Mouse (Mus musculus): ENCODE results near the gene Zfp316. TPM values are rescaled to one million over a fixed set of nuclear protein-coding genes. Genes with fewer than 3 reads are reported as not detected.

Gene Zfp316
- total and polyA plus RNA-seq, 2 experiments = 1.9 to 2.3 TPM

DNA sequence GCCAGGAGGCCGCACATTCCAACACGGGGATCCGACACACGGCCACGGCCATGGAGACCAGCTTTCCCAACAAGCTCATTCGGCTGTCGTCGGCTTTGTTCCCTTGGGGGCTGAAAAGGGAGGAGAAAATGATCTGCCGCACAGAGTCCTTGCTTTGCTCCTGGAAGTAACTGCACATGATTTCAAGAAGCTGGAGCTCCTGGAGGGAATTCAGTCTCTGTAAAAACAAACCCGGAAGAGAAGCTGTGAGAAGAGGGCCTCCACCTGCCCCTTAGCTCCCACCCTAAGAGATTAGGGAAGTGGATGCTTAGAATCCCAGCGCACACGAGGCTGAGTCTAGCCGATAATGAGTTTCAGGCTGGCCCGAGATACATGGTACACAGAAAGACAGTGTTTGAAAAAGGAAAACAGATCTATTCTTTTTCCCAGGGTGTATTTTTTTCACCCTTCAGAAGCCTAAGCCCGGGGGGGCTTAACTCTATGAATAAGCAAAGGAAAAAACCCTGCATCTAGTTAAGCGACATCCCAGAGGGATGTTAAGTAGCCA, 44.4 kb upstream of the Zfp316 start:
- peak overlapping the region; percentile 94; the same call in 1 of the 2 replicates for H3K27ac ChIP-seq (replicated peaks; ENCODE audit: insufficient read depth, low read depth, low read length)
- peaks cover 9% of the 10 kb centered on the region; the same call in 1 of the 2 replicates for H3K36me3 ChIP-seq (ENCODE audit: control insufficient read depth, insufficient read depth, low read length)
- peaks cover 8% of the 10 kb centered on the region; the same call in 1 of the 2 replicates for H3K79me2 ChIP-seq (ENCODE audit: control insufficient read depth, insufficient read depth, low read length)
- no peaks in the 10 kb centered on the region for H3K27me3 ChIP-seq (ENCODE audit: control insufficient read depth, insufficient read depth, low read length)
- WGBS = 26% methylated on average over 16 of the region's 16 CpGs
- no peak for TF ChIP-seq POLR2A (IDR thresholded peaks at IDR 0.05; ENCODE audit: extremely low read depth, insufficient read depth, low read length)
- TF ChIP-seq CTCF (IDR thresholded peaks at IDR 0.05; ENCODE audit: low read depth, low read length) = no peak
- peaks cover 22% of the 10 kb centered on the region for H3K4me1 ChIP-seq (ENCODE audit: control insufficient read depth, insufficient read depth, low read length)
- DNase-seq (ENCODE audit: extremely low read depth, low read depth, low spot score) = no peak
- H3K4me3 ChIP-seq (ENCODE audit: insufficient read depth, low read depth, low read length) = peak overlapping the region; percentile 84
- peak overlapping the region; percentile 99 for H3K9ac ChIP-seq (ENCODE audit: low read depth, low read length)

GRCm38 (mm10) chr5:143311886-143312285, 42.1 kb upstream of the Zfp316 start:
- H3K27ac ChIP-seq (replicated peaks; ENCODE audit: insufficient read depth, low read depth, low read length) = no peak overlapping the region
- DNase-seq (ENCODE audit: extremely low read depth, low read depth, low spot score) = peak; percentile 61
- 57% methylated on average over 8 of the region's 8 CpGs for WGBS
- peaks cover 15% of the 10 kb centered on the region for H3K4me1 ChIP-seq (ENCODE audit: control insufficient read depth, insufficient read depth, low read length)
- H3K4me3 ChIP-seq (ENCODE audit: insufficient read depth, low read depth, low read length) = no peak overlapping the region
- no peak overlapping the region for H3K9ac ChIP-seq (ENCODE audit: low read depth, low read length)
- H3K27me3 ChIP-seq (ENCODE audit: control insufficient read depth, insufficient read depth, low read length) = no peaks in the 10 kb centered on the region
- H3K79me2 ChIP-seq (ENCODE audit: control insufficient read depth, insufficient read depth, low read length) = peaks cover 10% of the 10 kb centered on the region; the same call in 1 of the 2 replicates
- H3K36me3 ChIP-seq (ENCODE audit: control insufficient read depth, insufficient read depth, low read length) = peaks cover 9% of the 10 kb centered on the region; the same call in 1 of the 2 replicates
- TF ChIP-seq POLR2A (IDR thresholded peaks at IDR 0.05; ENCODE audit: extremely low read depth, insufficient read depth, low read length) (no peak), CTCF (IDR thresholded peaks at IDR 0.05; ENCODE audit: low read depth, low read length) (peak; percentile 87)

DNA sequence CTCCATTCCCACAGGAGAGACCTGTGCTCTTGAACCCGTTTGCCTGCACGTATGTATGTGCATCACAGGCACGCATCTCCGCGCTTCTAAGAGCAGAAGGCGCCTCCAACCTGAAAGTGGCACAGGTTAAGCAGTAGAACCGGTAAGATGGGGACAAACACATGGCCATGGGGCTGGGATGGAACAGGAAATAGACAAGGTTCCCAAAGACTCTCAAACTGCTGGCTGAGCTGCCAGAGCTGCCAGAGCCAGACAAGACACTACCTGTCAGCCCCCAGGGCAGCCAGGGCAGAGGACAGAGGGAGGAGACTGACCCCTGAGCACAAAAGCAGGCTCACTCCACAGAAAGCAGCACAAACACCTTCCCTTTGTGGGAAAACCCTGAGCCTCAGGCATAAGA, 40.1 kb upstream of the Zfp316 start:
- TF ChIP-seq CTCF (IDR thresholded peaks at IDR 0.05; ENCODE audit: low read depth, low read length) (no peak), POLR2A (IDR thresholded peaks at IDR 0.05; ENCODE audit: extremely low read depth, insufficient read depth, low read length) (no peak)
- peaks cover 10% of the 10 kb centered on the region; the same call in 1 of the 2 replicates for H3K79me2 ChIP-seq (ENCODE audit: control insufficient read depth, insufficient read depth, low read length)
- no peak overlapping the region for H3K9ac ChIP-seq (ENCODE audit: low read depth, low read length)
- no peak overlapping the region for H3K27ac ChIP-seq (replicated peaks; ENCODE audit: insufficient read depth, low read depth, low read length)
- peaks cover 5% of the 10 kb centered on the region; the same call in 1 of the 2 replicates for H3K4me1 ChIP-seq (ENCODE audit: control insufficient read depth, insufficient read depth, low read length)
- peaks cover 13% of the 10 kb centered on the region; the same call in 1 of the 2 replicates for H3K36me3 ChIP-seq (ENCODE audit: control insufficient read depth, insufficient read depth, low read length)
- DNase-seq (ENCODE audit: extremely low read depth, low read depth, low spot score) = no peak
- no peak overlapping the region for H3K4me3 ChIP-seq (ENCODE audit: insufficient read depth, low read depth, low read length)
- 98% methylated on average over 7 of the region's 7 CpGs for WGBS
- H3K27me3 ChIP-seq (ENCODE audit: control insufficient read depth, insufficient read depth, low read length) = no peaks in the 10 kb centered on the region

- H3K4me3 ChIP-seq (ENCODE audit: insufficient read depth, low read depth, low read length) = no peak overlapping the region
- 92% methylated on average over 5 of the region's 5 CpGs for WGBS
- DNase-seq (ENCODE audit: extremely low read depth, low read depth, low spot score) = no peak
- no peak overlapping the region for H3K9ac ChIP-seq (ENCODE audit: low read depth, low read length)
- H3K79me2 ChIP-seq (ENCODE audit: control insufficient read depth, insufficient read depth, low read length) = peaks cover 10% of the 10 kb centered on the region; the same call in 1 of the 2 replicates
- H3K27ac ChIP-seq (replicated peaks; ENCODE audit: insufficient read depth, low read depth, low read length) = no peak overlapping the region
- no peak for TF ChIP-seq POLR2A (IDR thresholded peaks at IDR 0.05; ENCODE audit: extremely low read depth, insufficient read depth, low read length)
- no peak for TF ChIP-seq CTCF (IDR thresholded peaks at IDR 0.05; ENCODE audit: low read depth, low read length)
- no peaks in the 10 kb centered on the region for H3K4me1 ChIP-seq (ENCODE audit: control insufficient read depth, insufficient read depth, low read length)
- H3K27me3 ChIP-seq (ENCODE audit: control insufficient read depth, insufficient read depth, low read length) = no peaks in the 10 kb centered on the region
- H3K36me3 ChIP-seq (ENCODE audit: control insufficient read depth, insufficient read depth, low read length) = peaks cover 13% of the 10 kb centered on the region; the same call in 1 of the 2 replicates
These were observed 39.0 kb upstream of the Zfp316 start for GRCm38 (mm10) chr5:143308825-143309224.

- no peak overlapping the region for H3K27ac ChIP-seq (replicated peaks; ENCODE audit: insufficient read depth, low read depth, low read length)
- H3K36me3 ChIP-seq (ENCODE audit: control insufficient read depth, insufficient read depth, low read length) = peaks cover 5% of the 10 kb centered on the region; the same call in 1 of the 2 replicates
- 97% methylated on average over 7 of the region's 7 CpGs for WGBS
- no peak for DNase-seq (ENCODE audit: extremely low read depth, low read depth, low spot score)
- H3K27me3 ChIP-seq (ENCODE audit: control insufficient read depth, insufficient read depth, low read length) = no peaks in the 10 kb centered on the region
- no peak overlapping the region for H3K9ac ChIP-seq (ENCODE audit: low read depth, low read length)
- H3K79me2 ChIP-seq (ENCODE audit: control insufficient read depth, insufficient read depth, low read length) = 0 out of 2 replicates have a peak, but pooled peaks cover 2% of the 10 kb centered on the region
- H3K4me3 ChIP-seq (ENCODE audit: insufficient read depth, low read depth, low read length) = no peak overlapping the region
- TF ChIP-seq POLR2A (IDR thresholded peaks at IDR 0.05; ENCODE audit: extremely low read depth, insufficient read depth, low read length) (no peak), CTCF (IDR thresholded peaks at IDR 0.05; ENCODE audit: low read depth, low read length) (no peak)
- no peaks in the 10 kb centered on the region for H3K4me1 ChIP-seq (ENCODE audit: control insufficient read depth, insufficient read depth, low read length)
These were observed 34.4 kb upstream of the Zfp316 start for GRCm38 (mm10) chr5:143304251-143304650.

- 85% methylated on average over 8 of the region's 8 CpGs for WGBS
- Histone ChIP-seq H3K27me3 (ENCODE audit: control insufficient read depth, insufficient read depth, low read length) (no peaks in the 10 kb centered on the region), H3K36me3 (ENCODE audit: control insufficient read depth, insufficient read depth, low read length) (peaks cover 5% of the 10 kb centered on the region; the same call in 1 of the 2 replicates), H3K79me2 (ENCODE audit: control insufficient read depth, insufficient read depth, low read length) (no peaks in the 10 kb centered on the region), H3K9ac (ENCODE audit: low read depth, low read length) (no peak overlapping the region), H3K27ac (replicated peaks; ENCODE audit: insufficient read depth, low read depth, low read length) (no peak overlapping the region), H3K4me3 (ENCODE audit: insufficient read depth, low read depth, low read length) (no peak overlapping the region), H3K4me1 (ENCODE audit: control insufficient read depth, insufficient read depth, low read length) (no peaks in the 10 kb centered on the region)
- DNase-seq (ENCODE audit: extremely low read depth, low read depth, low spot score) = no peak
- TF ChIP-seq POLR2A (IDR thresholded peaks at IDR 0.05; ENCODE audit: extremely low read depth, insufficient read depth, low read length) (no peak), CTCF (IDR thresholded peaks at IDR 0.05; ENCODE audit: low read depth, low read length) (peak; percentile 53)
These were observed 31.5 kb upstream of the Zfp316 start for GRCm38 (mm10) chr5:143301296-143301695.
